Mouse (Mus musculus): ENCODE data around the gene Cxcl1.
"Not testable (repeated sequence)": the region's sequence is repeated elsewhere in the genome, so short reads cannot be mapped to it uniquely, and the experiment has no call there.

The Cxcl1 gene

DNA sequence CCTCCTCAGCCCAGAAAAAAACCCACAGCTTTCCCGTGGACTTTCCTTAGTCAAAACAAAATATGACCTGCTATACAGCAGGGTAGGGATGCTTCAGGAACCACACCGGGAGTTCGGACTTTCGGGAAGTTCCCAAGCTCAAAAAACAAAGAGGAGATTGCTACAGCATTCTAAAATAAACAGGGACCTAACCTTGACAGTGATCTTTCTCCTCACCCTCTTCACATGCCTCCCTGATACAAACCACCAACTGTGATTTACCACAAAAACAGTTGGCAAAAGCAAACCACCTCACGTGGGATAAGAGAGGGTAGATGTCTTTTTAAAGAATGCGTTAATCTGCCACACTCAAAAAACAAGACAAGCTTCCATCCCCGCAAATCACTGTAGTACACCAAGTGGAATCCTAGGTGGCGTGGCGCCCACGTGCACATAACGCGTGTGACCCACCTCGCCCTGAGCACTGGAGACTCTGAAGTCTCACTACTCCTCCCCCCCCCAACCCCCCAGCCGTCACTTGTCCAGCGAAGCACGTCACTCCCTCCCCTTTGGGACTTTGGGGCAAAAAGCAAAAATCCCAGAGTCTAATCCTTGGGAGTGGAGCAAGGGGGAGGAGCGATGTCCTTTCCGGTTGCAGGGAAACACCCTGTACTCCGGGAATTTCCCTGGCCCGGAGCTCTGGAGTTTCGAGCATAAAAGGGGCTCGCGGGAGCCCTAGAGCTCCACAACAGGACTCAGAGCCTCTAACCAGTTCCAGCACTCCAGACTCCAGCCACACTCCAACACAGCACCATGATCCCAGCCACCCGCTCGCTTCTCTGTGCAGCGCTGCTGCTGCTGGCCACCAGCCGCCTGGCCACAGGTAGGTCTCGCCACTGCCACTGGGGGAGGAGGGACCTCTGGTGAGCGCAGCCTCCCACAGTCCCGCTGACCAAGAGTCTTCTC, at the start of gene Cxcl1:
TSS of gene Cxcl1 (plus strand) at position 723 of the 945 bp plus-strand sequence.
- in situ Hi-C loops (cut with MboI; ENCODE audit: unreplicated experiment in 2 of 2) = no loop called here

DNA sequence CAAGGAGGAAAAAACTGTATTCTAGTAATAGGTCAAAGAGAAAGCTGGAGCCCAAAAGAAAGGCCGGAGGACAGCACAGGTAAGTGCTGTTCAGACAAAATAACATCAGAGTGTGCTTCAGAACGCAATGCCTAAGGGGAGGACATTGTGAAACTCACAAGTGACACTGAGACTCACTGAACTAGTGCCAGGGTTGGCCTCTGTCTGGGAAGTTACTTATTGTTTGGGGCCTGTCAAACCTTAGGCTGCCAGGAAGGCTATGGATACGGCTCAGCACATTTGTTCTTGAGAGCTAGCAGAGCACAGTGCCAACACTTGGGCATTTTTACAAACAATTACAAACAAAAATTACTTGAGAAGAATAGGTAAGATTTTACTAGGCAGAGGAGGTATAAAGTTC, 47.1 kb upstream of the Cxcl1 start:
- in situ Hi-C loops (cut with MboI; ENCODE audit: unreplicated experiment in 2 of 2) = no loop called here

GRCm38 (mm10) chr5:90850096-90850495, 40.9 kb upstream of the Cxcl1 start:
- in situ Hi-C loops (cut with MboI; ENCODE audit: unreplicated experiment in 2 of 2) = not testable (repeated sequence)

DNA sequence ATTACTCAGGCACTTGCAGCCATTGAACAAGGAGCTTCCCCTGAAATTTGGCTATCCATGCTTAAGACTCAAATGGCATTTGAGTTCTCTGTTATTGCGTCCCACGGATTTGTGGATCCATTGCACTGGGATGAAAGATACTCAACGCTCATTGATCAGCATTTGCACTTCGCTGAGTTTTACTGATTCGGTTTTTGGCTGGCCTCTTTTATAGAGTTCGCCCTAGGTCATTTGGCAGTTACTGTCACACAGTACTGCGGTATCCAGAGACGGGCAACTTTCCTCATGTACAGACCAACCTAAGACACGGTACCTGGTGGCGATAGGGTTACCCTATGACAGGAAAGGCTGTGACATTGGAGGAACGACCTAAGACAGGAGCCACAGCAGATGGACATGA, 39.6 kb upstream of the Cxcl1 start:
- in situ Hi-C loops (cut with MboI; ENCODE audit: unreplicated experiment in 2 of 2) = not testable (repeated sequence)

- in situ Hi-C loops (cut with MboI; ENCODE audit: unreplicated experiment in 2 of 2) = no loop called here
Observed at GRCm38 (mm10) chr5:90853206-90853605, 37.8 kb upstream of the Cxcl1 start.

- in situ Hi-C loops (cut with MboI; ENCODE audit: unreplicated experiment in 2 of 2) = no loop called here
Observed at GRCm38 (mm10) chr5:90855308-90856230, 35.5 kb upstream of the Cxcl1 start.

GRCm38 (mm10) chr5:90857463-90857862, 33.6 kb upstream of the Cxcl1 start:
- in situ Hi-C loops (cut with MboI; ENCODE audit: unreplicated experiment in 2 of 2) = no loop called here

GRCm38 (mm10) chr5:90858429-90858828, 32.6 kb upstream of the Cxcl1 start:
- in situ Hi-C loops (cut with MboI; ENCODE audit: unreplicated experiment in 2 of 2) = no loop called here

DNA sequence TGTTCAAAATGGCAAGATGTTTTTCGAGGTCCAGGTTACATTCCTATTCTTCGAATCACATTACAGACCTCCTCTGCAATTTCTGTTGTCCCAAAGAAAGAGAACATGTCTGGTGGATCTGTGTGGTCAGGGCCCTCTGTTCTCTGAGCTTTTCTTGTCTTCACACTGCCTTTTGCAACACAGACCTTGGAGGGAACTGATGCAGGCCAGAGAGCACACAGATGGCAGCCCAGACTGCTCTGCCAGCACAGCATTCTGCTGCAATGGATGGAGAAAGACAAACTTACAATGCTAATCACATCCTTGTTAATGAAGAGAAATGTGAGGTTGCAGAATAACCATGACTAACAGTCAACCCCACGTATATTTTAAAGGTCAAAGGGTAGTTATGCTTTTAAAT, 32.0 kb upstream of the Cxcl1 start:
- in situ Hi-C loops (cut with MboI; ENCODE audit: unreplicated experiment in 2 of 2) = no loop called here

GRCm38 (mm10) chr5:90861876-90862375, 29.1 kb upstream of the Cxcl1 start:
- in situ Hi-C loops (cut with MboI; ENCODE audit: unreplicated experiment in 2 of 2) = no loop called here

DNA sequence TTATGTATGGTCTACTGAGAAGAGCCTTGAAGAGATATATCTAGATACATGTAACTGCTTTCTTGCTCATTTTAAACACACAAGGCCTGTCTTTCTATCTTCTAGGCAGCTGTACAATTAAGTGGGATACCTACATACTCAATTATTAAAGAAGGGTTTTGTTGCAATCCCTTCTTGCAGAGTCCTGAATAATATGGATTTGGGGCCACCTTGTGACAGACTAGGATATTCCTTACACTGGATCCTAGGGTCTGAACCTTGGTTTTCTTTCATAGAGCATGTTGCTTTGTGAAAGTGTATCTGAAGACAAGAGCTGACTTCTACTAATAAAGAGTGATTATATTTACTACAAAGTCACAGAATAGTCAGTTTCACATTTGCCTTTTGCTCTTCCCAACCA, 24.3 kb upstream of the Cxcl1 start:
- in situ Hi-C loops (cut with MboI; ENCODE audit: unreplicated experiment in 2 of 2) = no loop called here

DNA sequence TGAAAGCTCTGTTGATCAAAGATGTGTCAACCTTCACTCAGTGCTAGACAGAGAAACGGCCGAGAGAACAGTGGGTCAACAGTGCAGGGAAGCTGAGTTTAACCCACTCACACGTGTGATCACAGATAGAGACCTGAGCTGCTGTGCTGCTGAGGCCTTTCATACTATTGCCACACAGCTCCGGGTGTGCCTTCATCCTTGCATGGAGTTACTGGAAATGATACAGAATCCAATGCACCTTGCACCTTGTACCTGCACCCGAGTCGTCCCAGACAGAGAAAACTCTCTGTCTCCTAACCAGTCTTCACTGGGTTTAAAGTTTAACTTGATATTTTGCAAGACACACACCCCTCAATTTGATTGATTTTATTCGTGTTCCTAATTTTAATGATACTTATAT, 18.7 kb upstream of the Cxcl1 start:
- in situ Hi-C loops (cut with MboI; ENCODE audit: unreplicated experiment in 2 of 2) = no loop called here

GRCm38 (mm10) chr5:90876045-90876444, 15.0 kb upstream of the Cxcl1 start:
- in situ Hi-C loops (cut with MboI; ENCODE audit: unreplicated experiment in 2 of 2) = no loop called here

DNA sequence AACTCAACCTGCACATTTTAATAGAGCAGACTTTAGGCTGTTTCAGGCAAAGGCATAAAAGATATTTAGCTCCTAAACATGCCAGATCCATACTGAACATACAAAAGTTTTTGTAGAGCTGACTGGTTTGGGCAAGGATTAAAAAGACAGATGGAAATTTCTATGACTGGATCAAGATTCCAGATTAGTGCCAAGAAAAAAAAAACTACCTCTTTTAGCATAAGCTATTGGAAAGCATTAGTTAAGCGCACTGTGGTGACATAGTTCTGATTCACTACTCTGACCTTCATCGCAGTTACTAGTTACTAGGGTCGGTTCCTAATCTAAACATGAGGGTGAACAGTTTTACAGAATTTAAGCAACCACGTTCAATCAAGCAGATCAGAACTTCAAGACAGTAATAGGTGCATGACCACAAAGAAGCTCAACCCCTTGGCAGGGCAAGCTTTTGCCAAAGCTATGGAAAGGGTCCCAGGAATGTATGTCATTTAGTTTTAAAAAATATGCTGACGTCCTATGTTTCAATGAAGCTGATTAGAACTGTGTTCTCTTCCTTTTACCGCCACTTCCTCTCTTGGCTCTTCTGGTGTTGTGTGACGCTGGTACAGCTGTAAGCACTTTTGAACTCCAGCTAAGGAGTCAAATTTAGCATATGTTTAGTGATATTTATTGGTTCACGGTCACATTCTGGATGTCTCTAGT, 14.4 kb upstream of the Cxcl1 start:
- in situ Hi-C loops (cut with MboI; ENCODE audit: unreplicated experiment in 2 of 2) = no loop called here

GRCm38 (mm10) chr5:90877173-90877512, 13.9 kb upstream of the Cxcl1 start:
- in situ Hi-C loops (cut with MboI; ENCODE audit: unreplicated experiment in 2 of 2) = no loop called here

GRCm38 (mm10) chr5:90879307-90880014, 11.6 kb upstream of the Cxcl1 start:
- in situ Hi-C loops (cut with MboI; ENCODE audit: unreplicated experiment in 2 of 2) = no loop called here

DNA sequence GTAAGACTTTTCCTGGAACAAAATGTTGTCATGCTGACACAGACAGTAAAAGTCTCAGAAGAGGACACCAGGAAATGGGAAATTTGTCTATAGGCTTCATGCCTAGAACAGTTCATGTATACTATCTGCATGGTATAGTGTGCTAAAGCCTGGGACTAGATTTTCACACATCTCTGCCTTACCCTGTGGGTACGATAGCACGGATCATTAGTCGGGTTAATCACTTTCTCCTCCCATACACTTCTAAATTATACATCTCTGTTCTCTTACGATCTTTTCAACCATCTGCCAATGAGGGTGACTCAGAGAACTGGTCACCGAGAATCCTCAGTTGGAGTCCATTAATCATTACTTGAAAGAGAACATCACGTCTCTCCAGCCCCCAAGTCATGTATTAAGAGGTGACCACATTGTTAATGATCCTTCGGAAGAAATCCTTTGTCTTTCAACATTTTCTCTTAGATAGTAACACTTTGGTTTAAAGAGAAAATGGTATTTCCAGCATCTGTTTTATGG, 10.6 kb upstream of the Cxcl1 start:
- in situ Hi-C loops (cut with MboI; ENCODE audit: unreplicated experiment in 2 of 2) = no loop called here

- in situ Hi-C loops (cut with MboI; ENCODE audit: unreplicated experiment in 2 of 2) = no loop called here
Observed at GRCm38 (mm10) chr5:90881021-90881420, 10.0 kb upstream of the Cxcl1 start.

DNA sequence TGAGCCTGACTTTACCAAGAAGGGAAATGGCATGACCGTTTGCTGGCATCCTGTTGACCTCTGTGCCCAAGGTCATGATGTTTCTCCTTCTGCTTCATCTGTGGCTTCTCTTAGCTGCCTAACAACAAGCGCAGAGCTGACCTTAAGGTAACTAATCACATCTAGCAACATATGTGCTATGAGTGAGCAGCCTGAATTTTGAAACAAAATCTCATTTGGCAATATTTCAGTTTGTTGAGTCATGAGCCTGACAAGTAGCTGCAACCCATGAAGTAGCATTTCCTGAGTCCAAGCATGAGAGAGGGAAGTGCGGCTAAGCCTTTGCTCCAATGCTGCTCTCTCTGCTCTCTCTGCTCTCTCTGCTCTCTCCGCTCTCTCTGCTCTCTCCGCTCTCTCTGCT, 9.4 kb upstream of the Cxcl1 start:
- in situ Hi-C loops (cut with MboI; ENCODE audit: unreplicated experiment in 2 of 2) = no loop called here

- in situ Hi-C loops (cut with MboI; ENCODE audit: unreplicated experiment in 2 of 2) = no loop called here
Observed at GRCm38 (mm10) chr5:90882146-90882545, 8.9 kb upstream of the Cxcl1 start.
